Mouse (Mus musculus): ENCODE measurements at regions not wholly inside any gene's neighbourhood (a gene's known extent, or its start where the extent isn't known, plus 50 kb on each side); places are given as distances from the start of the nearest gene placed in this dataset.

DNA sequence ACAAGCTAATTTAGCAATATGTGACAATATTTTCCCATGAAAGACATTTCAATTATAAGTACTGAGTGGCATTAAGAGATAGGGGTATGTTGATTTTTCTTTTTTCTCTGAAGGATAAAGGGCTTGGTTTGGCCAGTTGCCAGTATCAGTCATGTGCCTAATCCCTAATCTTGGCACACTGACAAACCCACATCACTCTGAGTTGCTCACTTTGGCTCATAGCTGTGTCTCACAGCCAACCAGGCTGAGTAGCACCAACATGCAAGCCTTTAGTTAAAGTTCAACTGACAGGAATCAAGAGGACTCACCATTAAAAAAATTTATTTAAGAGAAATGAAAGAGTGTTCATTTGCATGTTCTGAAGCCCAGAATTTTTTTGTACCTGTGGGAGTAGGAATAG is 1861.1 kb upstream of the Cntnap5a start:
- Histone ChIP-seq H3K4me1 (ENCODE audit: control insufficient read depth, insufficient read depth, low read length) (no peaks in the 10 kb centered on the region), H3K9ac (ENCODE audit: low read depth, low read length) (no peak overlapping the region), H3K27ac (ENCODE audit: low read length) (no peak overlapping the region), H3K4me2 (ENCODE audit: low read length) (no peak overlapping the region), H3K9me3 (replicated peaks; ENCODE audit: control insufficient read depth, low read length, poor library complexity, severe bottlenecking) (no peaks in the 10 kb centered on the region), H3K4me3 (ENCODE audit: low read depth, low read length) (no peak overlapping the region), H3K36me3 (ENCODE audit: control insufficient read depth, insufficient read depth, low read length) (no peaks in the 10 kb centered on the region), H3K27me3 (ENCODE audit: control insufficient read depth, insufficient read depth, low read depth, low read length) (no peaks in the 10 kb centered on the region)
- ATAC-seq = peak; percentile 60; the same call in 1 of the 2 replicates

DNA sequence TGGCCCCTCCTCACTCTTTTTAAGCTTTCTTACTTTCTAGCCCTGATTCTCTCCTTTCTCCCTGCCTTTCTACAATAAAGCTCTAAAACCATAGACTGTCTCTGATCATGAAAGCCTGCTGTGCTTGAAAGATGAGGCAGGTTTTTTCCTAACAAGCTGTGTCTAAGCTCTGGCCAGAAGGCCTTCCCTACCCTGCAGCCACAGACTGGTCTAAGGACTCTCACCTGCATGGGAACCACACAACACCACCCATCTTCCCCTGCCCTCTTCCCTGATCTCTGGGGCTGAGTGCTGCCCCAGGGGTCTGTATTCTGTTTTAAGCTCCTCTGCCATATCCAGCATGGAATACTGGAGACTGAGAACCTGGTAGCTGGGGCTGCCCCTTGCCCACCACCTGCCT is 1832.1 kb upstream of the Cntnap5a start:
- Histone ChIP-seq H3K9me3 (replicated peaks; ENCODE audit: control insufficient read depth, low read length, poor library complexity, severe bottlenecking) (no peaks in the 10 kb centered on the region), H3K4me1 (ENCODE audit: control insufficient read depth, insufficient read depth, low read length) (no peaks in the 10 kb centered on the region), H3K4me3 (ENCODE audit: low read depth, low read length) (no peak overlapping the region), H3K27me3 (ENCODE audit: control insufficient read depth, insufficient read depth, low read depth, low read length) (no peaks in the 10 kb centered on the region), H3K27ac (ENCODE audit: low read length) (no peak overlapping the region), H3K9ac (ENCODE audit: low read depth, low read length) (no peak overlapping the region), H3K4me2 (ENCODE audit: low read length) (no peak overlapping the region), H3K36me3 (ENCODE audit: control insufficient read depth, insufficient read depth, low read length) (no peaks in the 10 kb centered on the region)
- peak; percentile 62 for ATAC-seq

Measured in midbrain, embryonic 16.5 days (tissue).